Mouse (Mus musculus) layer of hippocampus, adult 8-10 months (tissue): Measurements from ENCODE around the gene Raph1. TPM values are rescaled to one million over a fixed set of nuclear protein-coding genes. Genes with fewer than 3 reads are reported as not detected.

Experiments used
- DNase-seq, 2 experiments: peaks; one replicate each; pipeline ENCODE4 v3.0.0; 2022; ENCODE audit warnings: low spot score in 2 of 2
- total RNA-seq, 4 experiments: library from RNA; stranded (reverse); gene quantifications; 2 replicates each; pipeline ENCODE4 v1.2.4; 2022

Gene Raph1
- total RNA-seq, 4 experiments from 2014 or later = 50.7 to 69.1 (median 62.3) TPM

- peak; percentile 20 to 44 for DNase-seq
Observed at GRCm38 (mm10) chr1:60565931-60566630, 823 bp downstream of the Raph1 start.

GRCm38 (mm10) chr1:60565270-60565920 is 1.5 kb downstream of the Raph1 start:
- peak in 1 of 2 experiments; percentile 7 for DNase-seq

- DNase-seq = no peak
Observed at GRCm38 (mm10) chr1:60564691-60565090, 2.2 kb downstream of the Raph1 start.

- no peak for DNase-seq
Observed at GRCm38 (mm10) chr1:60563021-60563420, 3.9 kb downstream of the Raph1 start.

GRCm38 (mm10) chr1:60543681-60544080 is 23.2 kb downstream of the Raph1 start:
- DNase-seq = no peak

- no peak for DNase-seq
Observed at GRCm38 (mm10) chr1:60539272-60539671, 27.6 kb downstream of the Raph1 start.

GRCm38 (mm10) chr1:60534932-60535331 is 32.0 kb downstream of the Raph1 start:
- no peak for DNase-seq

- no peak for DNase-seq
Observed at GRCm38 (mm10) chr1:60530636-60531035, 36.3 kb downstream of the Raph1 start.

GRCm38 (mm10) chr1:60530107-60530506 is 36.8 kb downstream of the Raph1 start:
- no peak for DNase-seq

- DNase-seq = no peak
Observed at GRCm38 (mm10) chr1:60510584-60510983, 56.3 kb downstream of the Raph1 start.

- no peak for DNase-seq
Observed at GRCm38 (mm10) chr1:60503456-60503855, 63.4 kb downstream of the Raph1 start.

- no peak for DNase-seq
Observed at GRCm38 (mm10) chr1:60493421-60493820, 73.5 kb downstream of the Raph1 start.

GRCm38 (mm10) chr1:60492404-60492803 is 74.5 kb downstream of the Raph1 start:
- no peak for DNase-seq

- no peak for DNase-seq
Observed at GRCm38 (mm10) chr1:60490510-60490909, 76.4 kb downstream of the Raph1 start.

GRCm38 (mm10) chr1:60489660-60490059 is 77.2 kb downstream of the Raph1 start:
- DNase-seq = no peak

- no peak for DNase-seq
Observed at GRCm38 (mm10) chr1:60488635-60489034, 78.3 kb downstream of the Raph1 start.

- no peak for DNase-seq
Observed at GRCm38 (mm10) chr1:60485649-60486048, 81.3 kb downstream of the Raph1 start.

- no peak for DNase-seq
Observed at GRCm38 (mm10) chr1:60482881-60483280, 84.0 kb downstream of the Raph1 start.

- no peak for DNase-seq
Observed at GRCm38 (mm10) chr1:60481561-60481960, 85.3 kb downstream of the Raph1 start.

- no peak for DNase-seq
Observed at GRCm38 (mm10) chr1:60470541-60470940, 96.4 kb downstream of the Raph1 start.

GRCm38 (mm10) chr1:60469491-60469890 is 97.4 kb downstream of the Raph1 start:
- DNase-seq = no peak

GRCm38 (mm10) chr1:60460623-60461022 is 106.3 kb downstream of the Raph1 start:
- DNase-seq = no peak

- no peak for DNase-seq
Observed at GRCm38 (mm10) chr1:60449896-60450295, 117.0 kb downstream of the Raph1 start.
